Mouse (Mus musculus) WW6 (cell line): ENCODE results near the gene Rab27a.
"Not testable (repeated sequence)": the region's sequence is repeated elsewhere in the genome, so short reads cannot be mapped to it uniquely, and the experiment has no call there.

Source experiments
- DNase-seq: peaks from one replicate; pipeline ENCODE4 v3.0.0-alpha.2; 2013; ENCODE audit warnings: low read depth, low spot score

Rab27a gene

DNA sequence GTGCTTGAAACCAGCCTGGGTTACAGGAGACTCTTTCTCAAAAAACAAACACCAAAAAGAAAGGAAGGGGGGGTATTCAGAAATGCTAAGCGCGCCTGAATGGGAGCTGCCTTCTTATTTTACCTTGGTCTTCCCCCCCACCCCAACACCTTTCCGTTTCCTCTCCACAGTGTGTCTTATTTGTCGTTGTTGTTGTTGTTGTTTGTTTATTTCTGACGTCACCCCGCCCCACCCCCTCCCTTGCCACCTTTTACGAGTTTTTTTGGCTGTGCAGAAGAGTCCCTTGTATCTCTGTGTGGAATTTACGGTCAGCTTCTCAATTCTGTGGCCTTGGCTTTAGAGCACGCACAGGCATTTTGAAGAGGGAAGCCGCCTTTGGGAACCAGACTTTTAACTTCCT lies 1.1 kb downstream of the Rab27a start:
- no peak for DNase-seq

DNA sequence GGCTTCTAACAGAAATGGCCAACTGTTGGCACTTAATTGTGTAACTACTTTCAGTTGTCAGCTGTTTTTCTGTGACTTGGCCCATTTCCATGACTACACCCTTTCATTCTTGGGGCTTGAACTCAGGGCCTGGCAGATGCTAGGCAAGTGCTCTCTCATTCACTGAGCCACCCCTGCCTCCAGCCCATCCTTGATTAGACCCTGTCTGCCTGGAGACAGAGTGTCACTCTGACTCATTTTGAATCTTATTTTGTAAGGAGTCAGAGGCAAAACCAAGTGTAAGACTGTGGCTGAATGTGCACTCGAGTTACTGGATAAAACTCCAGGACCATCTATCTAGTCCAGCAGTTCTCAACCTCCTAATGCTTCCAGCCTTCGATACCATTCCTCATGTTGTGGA lies 3.3 kb downstream of the Rab27a start:
- no peak for DNase-seq

DNA sequence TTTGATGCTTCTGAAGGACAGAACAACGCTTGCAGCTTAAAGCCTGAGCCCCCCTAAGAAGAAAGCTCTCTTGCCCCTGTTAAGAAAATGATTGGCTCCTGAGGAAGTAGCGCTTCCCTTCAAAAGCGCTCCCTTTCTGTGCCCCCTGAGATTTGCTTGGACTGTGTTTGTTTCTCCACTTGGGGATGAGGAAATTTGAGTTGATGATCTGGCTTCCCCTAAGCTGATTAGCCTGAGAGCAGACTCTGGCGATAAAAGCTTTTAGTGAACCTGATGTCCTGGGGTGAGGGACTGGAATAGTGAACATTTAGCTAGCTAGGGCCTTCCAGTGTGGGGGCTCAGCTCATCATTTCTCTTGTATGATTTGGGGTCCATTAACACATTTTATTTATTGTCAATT lies 4.3 kb downstream of the Rab27a start:
- DNase-seq, result no peak

DNA sequence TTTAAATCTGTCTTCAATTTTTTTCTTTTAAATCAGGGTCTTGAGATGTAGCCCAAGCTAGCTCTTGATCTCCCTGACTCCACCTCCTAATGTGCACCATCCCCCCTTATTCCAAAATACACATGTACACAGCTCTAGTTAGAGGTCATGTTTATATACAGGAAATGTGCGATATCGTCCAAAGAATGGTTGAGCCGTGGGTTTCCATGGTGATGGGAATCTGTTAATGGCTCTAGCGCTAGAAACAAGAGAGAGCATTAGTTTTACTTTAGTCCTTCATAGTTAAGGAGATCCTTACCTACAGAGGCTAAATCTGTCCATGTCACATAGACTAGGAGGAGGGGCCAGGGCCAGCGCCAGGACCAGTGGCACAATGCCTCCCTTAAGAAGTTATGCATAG lies 5.2 kb downstream of the Rab27a start:
- no peak for DNase-seq

DNA sequence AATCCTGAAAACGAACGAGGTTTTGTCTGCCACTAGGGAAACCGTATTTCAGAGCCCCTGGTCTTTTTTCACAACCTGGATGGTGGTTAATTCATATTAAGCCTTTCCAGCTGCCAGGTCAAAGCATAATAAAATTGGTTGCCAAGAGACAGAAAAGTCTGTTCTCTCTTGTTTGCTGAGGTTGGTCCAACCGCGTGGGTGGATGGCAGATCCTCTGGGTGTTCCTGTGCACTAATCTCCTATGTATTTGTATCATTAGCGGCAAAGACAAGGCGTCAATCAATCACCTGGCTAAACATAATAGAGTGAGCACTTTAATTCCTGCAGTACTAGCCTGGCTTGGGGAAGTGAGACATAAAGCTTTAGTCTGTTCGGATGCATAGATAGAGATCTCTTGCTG lies 6.0 kb downstream of the Rab27a start:
- no peak for DNase-seq

DNA sequence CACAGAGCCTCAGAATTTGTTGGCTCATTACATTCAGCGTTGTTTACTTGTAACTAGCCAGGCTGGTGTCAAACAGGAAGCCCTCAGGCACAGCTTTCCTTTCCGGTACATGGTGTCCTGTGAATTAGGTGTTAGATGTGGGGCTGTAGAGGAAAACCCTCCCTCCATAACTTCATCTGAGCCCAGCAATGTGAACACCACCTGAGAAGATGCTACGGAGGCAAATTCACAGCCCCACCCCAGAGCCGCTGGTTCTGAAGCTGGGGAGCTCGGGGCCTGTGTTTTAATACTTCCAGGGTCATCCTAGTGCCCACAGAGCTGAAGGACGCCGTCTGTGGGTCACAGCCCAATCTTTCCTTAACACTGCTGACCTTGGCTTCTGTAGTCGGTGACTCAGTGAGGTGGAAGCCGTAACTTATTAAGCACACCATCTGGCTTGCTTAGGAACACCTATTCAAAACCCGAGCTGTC lies 10.8 kb downstream of the Rab27a start:
- DNase-seq, result no peak

DNA sequence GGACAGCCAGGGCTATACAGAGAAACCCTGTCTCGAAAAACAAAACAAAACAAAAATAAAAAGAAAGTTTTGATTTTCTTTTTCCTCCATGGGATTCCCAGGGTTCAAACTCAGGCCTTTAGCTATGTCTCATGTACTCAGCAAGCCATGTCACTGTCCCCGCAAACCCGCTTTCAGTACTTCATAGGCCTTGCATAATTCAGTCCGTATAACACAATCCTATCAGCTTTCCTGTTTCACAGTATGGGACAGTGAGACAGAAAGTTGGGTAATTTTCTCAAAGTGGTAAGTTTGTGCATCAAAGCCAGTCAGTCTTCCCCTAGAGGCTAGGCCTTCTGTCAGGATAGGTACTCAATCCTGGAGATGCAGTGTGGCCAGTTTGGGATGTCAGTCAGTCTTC lies 14.6 kb downstream of the Rab27a start:
- DNase-seq, result no peak

DNA sequence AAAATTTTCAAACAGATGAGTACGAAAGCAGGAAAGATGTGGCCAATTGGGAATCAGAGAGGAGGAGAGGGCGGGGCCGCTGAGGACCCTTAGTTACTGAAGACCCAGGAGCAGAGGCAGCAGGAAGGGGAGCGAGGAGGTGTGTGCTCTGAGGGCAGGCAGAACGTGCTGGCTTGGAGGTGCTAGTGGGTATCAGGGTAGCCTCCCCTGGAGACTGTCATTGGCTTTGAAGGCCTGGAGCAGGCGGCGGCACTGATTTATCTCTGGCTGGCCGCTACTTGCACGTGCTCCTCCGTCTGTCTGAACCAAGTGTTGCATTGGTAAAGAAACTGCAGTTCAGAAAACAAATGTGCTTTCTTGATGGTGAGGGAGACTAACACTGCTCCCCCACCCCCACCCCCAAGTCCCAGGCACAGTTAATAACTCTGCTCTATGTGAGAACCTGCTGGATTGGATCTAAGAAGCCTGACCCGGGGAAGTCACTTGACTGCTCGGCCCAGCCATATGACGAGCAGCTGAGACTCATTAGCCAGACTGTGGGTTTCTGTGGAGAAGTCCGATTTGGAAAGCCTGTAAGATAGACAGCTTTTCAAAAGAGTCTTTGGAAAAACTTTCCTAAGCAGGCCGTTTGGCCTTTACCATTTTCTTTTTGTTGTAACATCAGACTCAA lies 19.1 kb downstream of the Rab27a start:
- no peak for DNase-seq

DNA sequence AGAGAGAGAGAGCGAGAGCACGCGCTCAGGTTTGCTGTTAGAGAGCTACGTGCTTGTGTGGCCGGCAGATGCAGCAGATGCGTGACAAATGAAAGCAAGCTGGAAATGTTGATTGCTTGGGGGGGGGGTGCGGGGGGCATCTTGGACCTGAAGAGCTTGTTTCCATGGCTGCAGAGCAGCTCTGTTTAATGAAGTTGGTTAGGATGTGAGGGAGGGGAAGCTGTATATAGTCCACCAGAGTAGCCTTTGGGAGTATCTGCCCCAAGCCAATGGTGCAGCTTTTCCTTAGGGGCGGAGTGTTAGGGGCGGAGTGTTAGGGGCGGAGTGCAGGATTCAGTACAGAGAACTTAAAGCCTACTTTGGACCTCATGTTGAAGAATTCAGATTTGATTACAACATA lies 22.4 kb downstream of the Rab27a start:
- no peak for DNase-seq

DNA sequence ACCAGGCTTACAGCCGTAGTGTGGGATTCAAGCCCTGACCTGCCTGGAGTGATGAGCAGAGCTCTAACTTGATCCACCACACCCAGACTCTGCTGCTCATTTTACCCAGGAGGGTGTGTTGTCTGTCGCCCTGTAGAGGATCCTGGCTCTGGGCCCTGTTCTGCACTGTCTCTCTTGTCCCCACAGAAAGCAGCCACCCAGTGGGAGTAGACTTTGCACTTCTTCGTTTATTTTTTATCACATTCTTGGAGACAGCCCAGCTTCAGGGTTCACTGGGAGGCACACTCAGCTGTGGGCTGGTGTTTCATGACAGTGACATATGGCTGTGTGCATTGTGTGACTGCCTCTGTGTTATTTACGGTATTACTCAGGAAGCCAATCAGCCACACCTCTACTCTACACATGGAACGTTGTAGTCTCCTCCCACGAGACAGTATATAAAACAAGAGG lies 23.6 kb downstream of the Rab27a start:
- no peak for DNase-seq

DNA sequence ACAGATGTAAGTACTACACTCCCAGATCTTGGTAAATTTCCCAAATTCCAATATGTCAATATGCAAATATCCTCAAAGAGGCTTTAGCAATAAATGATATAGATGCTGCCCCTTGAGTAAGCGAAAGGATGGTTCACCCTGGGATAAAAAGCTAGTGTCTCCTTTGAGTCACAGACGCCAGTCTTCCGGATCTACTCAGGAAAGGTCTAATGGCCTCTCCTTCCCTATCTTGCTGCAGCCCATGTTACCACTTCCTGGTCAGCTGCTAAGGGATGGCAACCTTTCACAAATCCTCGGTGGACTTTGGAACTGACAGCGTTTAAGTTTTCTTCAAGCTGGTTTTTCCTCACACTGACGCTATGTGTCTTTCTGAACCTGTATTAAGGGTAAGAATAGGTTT lies 24.0 kb downstream of the Rab27a start:
- DNase-seq, result no peak

DNA sequence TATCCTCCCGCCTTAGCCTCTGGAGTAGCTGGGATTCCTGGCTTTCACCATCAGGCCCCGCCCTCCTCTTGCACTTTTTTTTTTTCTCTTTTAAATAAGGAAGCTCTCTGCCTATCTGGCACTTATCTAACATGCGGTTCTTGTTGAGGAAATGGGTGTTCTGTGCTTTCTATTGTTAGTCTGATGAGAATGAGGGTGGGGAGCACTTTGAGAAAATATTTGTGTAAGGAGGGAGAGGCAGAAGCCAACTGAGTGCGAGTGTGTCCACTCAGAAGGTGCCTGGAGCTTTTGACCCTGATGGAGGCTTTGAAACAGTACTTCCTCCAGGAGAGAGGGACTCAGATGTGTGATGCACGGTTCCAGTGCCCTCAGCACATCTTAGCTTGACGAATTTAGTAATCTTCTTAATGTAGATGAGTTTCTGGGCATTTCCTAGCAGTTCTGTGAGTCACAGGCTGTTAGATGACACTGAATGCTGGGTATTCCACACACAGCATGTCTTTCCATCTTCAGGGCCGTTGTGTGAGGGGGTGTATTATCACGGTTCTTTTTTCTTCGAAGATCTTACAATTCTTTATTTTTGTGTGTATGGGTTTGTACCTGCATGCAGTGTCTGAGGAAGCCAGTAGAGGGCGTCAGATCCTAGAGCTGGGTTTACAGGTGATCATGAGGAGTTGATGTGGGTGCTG lies 26.5 kb downstream of the Rab27a start:
- DNase-seq, result peak; percentile 40

DNA sequence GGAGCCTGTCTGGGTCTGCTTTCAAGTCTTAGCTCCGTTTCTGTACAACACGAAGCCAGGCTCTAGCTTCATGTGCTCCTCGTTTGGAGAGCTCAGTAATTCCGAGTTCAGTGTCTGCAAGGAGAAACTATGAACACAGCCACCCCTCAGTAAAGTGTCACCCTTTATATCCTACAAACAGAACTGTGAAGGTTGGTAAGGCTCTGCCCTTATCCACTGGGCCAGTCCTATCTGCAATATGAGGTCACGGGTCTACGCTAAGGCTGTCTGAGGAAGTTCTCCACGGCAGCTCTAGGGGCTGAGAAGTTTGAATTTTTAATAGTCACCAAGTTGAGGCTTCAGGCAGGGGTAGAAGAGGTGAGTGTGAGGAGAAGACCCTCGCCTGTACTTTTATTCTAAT lies 27.8 kb downstream of the Rab27a start:
- no peak for DNase-seq

DNA sequence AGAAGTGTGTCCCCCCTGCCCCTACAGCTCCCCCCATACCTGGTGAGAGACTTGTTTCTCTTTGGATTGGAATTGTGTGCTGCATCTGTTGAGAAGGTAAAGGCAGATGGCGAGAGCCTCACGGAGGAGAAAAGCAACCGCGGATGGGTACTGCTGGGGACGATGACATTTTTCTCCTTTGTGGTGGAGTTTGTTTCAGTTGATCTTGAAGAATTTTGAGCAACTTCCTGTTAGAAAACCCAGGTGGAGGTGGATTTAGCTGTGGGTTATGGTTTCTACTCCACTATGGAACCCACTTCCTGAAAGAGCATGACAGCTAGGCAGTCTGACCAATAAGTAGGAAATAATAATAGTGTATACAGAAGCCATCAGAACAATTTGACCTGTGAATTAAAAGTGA lies 28.5 kb downstream of the Rab27a start:
- no peak for DNase-seq

DNA sequence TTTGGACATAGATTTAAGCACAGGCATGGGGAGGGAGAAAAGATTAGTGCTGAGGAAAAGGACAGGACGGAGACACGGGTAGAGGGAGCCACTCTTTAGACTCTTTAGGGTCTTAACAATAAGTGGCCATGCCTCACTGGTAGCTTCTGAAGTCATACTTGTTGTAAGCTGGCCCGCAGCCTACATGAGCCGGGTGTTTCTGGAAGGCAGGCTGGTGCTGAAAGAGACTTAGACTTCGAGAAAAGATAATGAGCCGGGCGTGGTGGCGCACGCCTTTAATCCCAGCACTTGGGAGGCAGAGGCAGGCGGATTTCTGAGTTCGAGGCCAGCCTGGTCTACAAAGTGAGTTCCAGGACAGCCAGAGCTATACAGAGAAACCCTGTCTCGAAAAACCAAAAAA lies 34.7 kb downstream of the Rab27a start:
- DNase-seq, result not testable (repeated sequence)

DNA sequence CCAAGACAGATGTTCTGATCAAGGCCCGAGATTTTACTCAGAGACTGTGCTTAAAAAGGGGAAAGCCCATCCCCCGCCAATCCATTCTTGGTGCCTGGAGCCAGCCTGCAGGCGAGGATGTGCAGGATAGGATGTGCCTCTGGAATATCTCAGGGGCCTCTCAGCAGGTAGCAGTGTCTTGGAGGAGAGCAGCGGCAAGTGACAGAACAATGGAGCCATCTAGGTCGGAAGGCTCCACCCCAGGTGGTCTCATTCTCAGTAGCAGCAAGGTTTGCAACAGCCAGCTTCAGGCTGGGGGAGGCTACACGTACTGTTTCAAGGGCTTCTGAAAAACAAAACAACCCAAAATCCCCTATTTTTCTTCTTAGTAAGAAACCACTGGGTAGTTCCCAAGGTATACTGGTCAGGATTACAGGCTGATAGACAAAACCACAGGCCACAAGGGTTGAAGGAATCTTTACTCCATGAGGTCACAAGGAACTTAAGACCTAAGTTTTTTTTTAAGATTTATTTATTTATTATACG lies 35.2 kb downstream of the Rab27a start:
- DNase-seq, result peak; percentile 47

DNA sequence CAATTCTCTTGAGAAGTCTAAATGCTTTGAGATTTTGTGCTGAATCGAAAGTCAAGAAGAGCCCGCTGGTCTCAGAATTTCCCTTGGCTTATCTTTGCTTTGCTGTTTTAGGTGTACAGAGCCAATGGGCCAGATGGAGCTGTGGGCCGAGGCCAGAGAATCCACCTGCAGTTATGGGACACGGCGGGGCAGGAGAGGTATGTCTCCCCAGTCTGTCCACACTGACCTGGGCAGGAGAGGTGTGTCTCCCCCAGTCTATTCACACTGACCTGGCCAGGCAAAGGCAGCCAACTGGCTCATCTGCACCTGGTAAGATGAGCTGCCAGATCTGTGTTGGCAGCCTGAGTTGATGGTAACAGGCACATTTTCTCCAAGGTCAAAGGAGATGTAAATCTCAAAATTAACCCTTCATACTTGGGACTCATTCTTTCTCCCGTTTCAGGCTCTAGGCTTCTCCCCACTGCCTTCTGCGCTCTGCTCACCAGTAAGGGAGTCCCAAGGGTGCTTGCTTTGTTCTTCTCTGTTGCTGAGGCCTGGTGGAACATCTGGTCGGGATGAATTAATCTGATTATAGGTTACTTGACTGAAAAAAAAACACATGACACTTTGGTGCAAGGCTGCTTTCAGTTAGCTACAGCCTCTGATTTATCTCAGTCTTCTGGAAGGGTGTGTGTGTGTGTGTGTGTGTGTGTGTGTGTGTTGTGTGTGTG lies 37.8 kb downstream of the Rab27a start:
- DNase-seq, result no peak

DNA sequence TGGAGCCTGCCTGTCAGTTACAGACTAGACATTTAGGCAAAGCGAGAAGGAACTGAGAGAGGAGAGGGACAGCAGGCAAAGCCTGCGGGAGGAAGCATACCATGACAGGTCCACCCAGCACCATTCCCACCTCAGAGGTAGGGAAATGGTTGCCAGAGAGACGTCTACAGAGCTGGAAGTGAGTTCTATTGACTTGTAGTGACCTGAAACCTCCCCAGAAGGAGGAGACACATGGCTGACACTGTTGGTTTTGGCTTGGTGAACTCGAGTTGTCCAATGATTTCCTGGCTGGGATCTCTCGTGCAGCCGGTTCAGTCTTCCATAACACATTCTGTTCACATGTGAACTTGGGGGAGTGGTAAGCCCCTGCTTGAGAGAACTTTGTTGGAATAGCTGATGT lies 39.3 kb downstream of the Rab27a start:
- no peak for DNase-seq

DNA sequence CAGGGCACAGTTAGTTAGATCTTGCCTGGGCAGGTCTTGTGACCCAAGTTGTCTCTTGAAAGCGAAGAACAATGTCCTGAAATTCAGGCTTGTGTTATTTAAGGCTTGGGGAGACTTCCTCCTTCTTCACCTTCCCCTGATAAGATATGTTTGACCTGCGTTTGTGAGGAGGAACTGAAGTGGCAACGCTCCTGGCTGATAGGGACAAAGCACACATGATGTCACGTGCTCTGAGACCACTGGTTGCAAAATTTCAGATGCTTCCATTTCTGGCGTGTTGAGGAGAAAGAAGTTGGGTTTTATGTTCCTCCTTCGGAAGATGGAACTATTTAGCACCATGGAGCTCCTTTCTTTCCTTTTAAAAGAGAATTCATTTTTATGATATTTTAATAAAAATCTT lies 41.2 kb downstream of the Rab27a start:
- DNase-seq, result no peak

DNA sequence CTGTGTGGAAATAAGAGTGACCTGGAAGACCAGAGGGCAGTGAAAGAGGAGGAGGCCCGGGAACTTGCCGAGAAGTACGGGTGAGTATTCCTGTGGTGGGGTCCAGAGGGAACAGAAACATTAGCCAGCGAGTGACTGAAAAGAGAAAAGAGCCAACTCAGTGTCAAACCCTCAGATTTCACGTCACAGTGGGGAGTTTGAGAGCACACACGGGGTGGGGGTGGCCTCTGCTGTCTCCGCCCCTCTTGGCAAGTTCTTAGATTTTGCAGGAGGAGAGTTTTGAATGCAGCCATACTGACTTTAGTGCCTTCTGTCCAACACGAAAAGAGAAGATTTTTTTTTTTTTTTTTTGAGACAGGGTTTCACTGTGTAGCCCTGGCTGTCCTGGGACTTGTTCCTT lies 42.5 kb downstream of the Rab27a start:
- no peak for DNase-seq

DNA sequence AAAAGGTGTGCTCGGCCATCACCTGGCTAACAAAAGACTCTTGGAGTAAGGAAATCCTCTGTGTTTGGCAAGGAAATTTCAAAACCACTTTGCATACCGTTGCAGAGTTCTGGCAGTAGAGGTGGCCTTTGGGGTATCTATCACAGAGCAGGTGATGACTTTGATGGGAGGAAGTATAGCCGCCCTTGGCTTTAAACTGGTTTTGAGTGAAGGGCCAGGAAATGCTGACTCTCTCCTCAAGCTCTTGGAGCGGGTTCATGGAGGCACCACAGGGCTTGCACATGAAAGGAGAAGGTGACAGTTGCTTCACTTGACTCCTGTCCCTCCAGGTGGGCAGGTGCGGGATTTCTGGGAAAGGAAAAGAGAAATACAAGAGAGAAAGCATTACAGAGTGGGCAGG lies 42.9 kb downstream of the Rab27a start:
- no peak for DNase-seq

DNA sequence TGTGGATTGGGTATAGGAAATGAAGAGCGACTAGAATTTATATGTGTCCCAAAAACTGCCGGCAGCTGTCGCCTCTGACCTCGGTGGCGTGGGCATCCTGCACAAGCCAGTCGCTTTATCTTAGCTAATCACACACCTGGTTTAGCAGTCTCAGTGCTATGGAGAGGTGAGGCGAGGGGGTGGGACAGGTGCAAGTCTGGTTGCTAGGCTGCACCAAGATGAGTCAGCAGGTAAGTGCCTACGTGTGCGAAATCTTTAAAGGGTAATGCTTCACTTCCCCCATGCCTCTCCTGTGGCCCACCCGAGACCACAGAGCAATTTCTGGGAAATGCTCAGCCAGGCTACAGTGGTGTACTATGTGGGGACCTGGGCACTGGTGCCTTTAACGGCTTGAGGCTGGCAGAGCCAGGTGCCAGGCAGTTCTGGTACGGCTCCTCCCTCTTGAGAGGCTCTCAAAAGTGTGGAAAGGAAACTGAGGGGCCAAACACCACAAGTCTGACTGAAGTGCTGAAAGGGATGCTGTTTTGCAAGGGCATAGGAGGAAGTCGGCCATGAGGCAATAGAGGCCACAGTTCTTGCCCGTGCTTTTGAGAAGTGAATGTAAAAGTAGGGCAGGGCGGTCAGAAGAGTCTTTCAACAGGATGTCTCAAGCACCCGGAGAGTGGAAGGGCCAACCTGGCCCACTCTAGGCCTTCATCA lies 44.7 kb downstream of the Rab27a start:
- no peak for DNase-seq
